Mouse (Mus musculus) midbrain, embryonic 16.5 days (tissue): ENCODE results near the gene Tmem161a. TPM values are rescaled to one million over a fixed set of nuclear protein-coding genes. Genes with fewer than 3 reads are reported as not detected.

ENCODE experiments used
- ATAC-seq: fragments of 200-750 bp; cut with Nextera tagmentation; 2 replicates; pipeline ENCODE4 v1.8.0; 2017; ENCODE audit warnings: moderate TSS enrichment
- H3K27ac ChIP-seq: fragments of 300-500 bp; sonication (generic); 2 replicates; pipeline ENCODE4 v1.5.1; 2014; ENCODE audit warnings: mild to moderate bottlenecking, low read length, mixed read lengths
- H3K27me3 ChIP-seq: fragments of 300-500 bp; sonication (generic); 2 replicates; pipeline ENCODE4 v1.6.1; 2014; ENCODE audit warnings: low read depth, low read length, mixed read lengths; ENCODE audit not compliant: control insufficient read depth, insufficient read depth
- H3K36me3 ChIP-seq: fragments of 300-500 bp; sonication (generic); 2 replicates; pipeline ENCODE4 v1.6.1; 2014; ENCODE audit warnings: mild to moderate bottlenecking, low read length, moderate library complexity, mixed read lengths; ENCODE audit not compliant: control insufficient read depth, insufficient read depth
- H3K4me1 ChIP-seq: fragments of 300-500 bp; sonication (generic); 2 replicates; pipeline ENCODE4 v1.6.1; 2014; ENCODE audit warnings: mild to moderate bottlenecking, low read length, mixed read lengths; ENCODE audit not compliant: control insufficient read depth, insufficient read depth
- H3K4me2 ChIP-seq: fragments of 300-500 bp; sonication (generic); 2 replicates; pipeline ENCODE4 v1.6.1; 2014; ENCODE audit warnings: mild to moderate bottlenecking, low read length, mixed read lengths
- H3K4me3 ChIP-seq: fragments of 300-500 bp; sonication (generic); 2 replicates; pipeline ENCODE4 v1.5.1; 2014; ENCODE audit warnings: low read depth, mild to moderate bottlenecking, low read length, moderate library complexity, mixed read lengths
- H3K9ac ChIP-seq: fragments of 300-500 bp; sonication (generic); 2 replicates; pipeline ENCODE4 v1.6.1; 2014; ENCODE audit warnings: low read depth, low read length, mixed read lengths
- H3K9me3 ChIP-seq: fragments of 300-500 bp; sonication (generic); replicated peaks from 2 replicates; pipeline ENCODE4 v1.6.1; 2014; ENCODE audit warnings: mild to moderate bottlenecking, low read length, mixed read lengths; ENCODE audit not compliant: control insufficient read depth, poor library complexity, severe bottlenecking
- WGBS: fragments of 180-500 bp; shearing (Covaris S2); extraction: QIAGEN DNeasy Blood & Tissue Kit; methylation state at CpG from one replicate; pipeline ENCODE4 v1.1.7; 2014; 5-methylcytosine and 5-hydroxymethylcytosine counted together
- polyA plus RNA-seq: library from polyadenylated mRNA; unstranded; fragments of >200 nt; fragmentation: Nextera tagmentation; extraction: Ambion mirVana; gene quantifications from 2 replicates; pipeline ENCODE4 v1.2.1, GENCODE M21; 2015

Tmem161a gene
- polyA plus RNA-seq, 1 experiment from 2014 or later, result 54.5 TPM

DNA sequence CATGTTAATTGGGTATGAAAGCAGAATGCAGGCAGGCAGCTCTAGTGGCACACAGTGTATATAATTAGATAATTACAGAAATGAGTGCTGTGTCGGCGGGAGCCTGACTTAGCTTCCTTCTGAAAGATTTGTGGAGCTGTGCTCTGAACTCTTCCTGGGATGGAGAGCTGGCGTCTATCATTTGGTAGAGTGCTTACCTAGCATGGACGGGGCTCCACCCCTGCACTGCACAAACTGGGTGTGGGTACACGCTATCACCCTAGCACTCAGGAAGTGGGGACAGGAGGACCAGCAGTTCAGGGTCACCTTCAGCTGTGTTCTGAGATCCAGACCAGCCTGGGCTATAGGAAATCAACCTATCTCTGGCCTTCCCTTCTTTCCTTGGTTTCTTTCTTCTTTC lies 1.2 kb downstream of the Tmem161a start:
- Histone ChIP-seq H3K4me1 (peaks cover 14% of the 10 kb centered on the region), H3K4me2 (peak overlapping the region; percentile 62; the same call in 1 of the 2 replicates), H3K27me3 (no peaks in the 10 kb centered on the region), H3K9me3 (no peaks in the 10 kb centered on the region), H3K9ac (no peak overlapping the region), H3K36me3 (peaks cover 5% of the 10 kb centered on the region), H3K4me3 (no peak overlapping the region), H3K27ac (no peak overlapping the region)
- 87% methylated on average over 5 of the region's 5 CpGs for WGBS
- no peak for ATAC-seq

DNA sequence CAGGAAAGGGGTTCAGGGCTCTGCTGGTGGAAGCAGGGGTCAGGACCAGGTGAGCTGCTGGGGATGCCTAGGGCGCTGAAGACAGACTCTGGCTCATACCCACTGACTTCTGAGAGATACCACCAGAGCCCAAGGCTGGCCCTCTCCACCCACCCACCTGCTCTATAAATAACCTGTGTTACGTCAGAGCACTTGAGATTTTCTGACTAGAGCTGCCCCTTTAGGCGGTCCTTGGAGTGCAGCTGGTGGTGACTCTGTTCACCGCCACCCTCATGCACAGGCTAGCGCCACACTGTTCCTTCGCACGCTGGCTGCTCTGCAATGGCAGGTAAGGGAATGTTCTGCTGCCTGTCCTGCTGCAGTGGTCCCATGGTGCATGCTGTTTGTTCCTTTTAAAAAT lies 1.9 kb downstream of the Tmem161a start:
- Histone ChIP-seq H3K4me2 (no peak overlapping the region), H3K9me3 (no peaks in the 10 kb centered on the region), H3K27ac (no peak overlapping the region), H3K27me3 (no peaks in the 10 kb centered on the region), H3K9ac (no peak overlapping the region), H3K36me3 (peaks cover 5% of the 10 kb centered on the region), H3K4me3 (no peak overlapping the region), H3K4me1 (peaks cover 14% of the 10 kb centered on the region)
- WGBS, result 88% methylated on average over 7 of the region's 7 CpGs
- no peak for ATAC-seq

DNA sequence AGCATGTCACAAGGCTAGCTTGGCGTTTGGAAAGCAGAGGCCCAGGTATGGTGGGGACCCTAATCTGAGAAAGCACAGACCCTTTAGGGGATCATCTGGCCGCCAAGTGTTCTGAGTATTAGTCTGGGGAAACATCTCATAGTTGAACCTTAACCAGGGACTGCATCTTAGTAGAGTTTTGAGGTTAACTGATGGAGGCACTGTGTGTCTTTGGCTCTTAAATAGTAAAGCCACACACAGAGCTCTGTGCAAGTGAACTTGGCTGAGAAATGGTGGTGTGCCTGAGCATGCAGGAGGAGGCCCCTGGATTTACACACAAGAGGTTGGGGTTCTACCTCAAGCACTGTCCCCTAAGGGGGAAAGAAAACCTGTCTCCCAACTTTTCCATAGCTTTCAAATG lies 6.1 kb downstream of the Tmem161a start:
- no peak for ATAC-seq
- H3K9ac ChIP-seq, result no peak overlapping the region
- H3K36me3 ChIP-seq, result peaks cover 12% of the 10 kb centered on the region
- H3K9me3 ChIP-seq, result no peaks in the 10 kb centered on the region
- no peaks in the 10 kb centered on the region for H3K27me3 ChIP-seq
- no peak overlapping the region for H3K4me2 ChIP-seq
- no peak overlapping the region for H3K27ac ChIP-seq
- H3K4me1 ChIP-seq, result peaks cover 2% of the 10 kb centered on the region; the same call in 1 of the 2 replicates
- 97% methylated on average over 2 of the region's 2 CpGs for WGBS
- H3K4me3 ChIP-seq, result no peak overlapping the region

DNA sequence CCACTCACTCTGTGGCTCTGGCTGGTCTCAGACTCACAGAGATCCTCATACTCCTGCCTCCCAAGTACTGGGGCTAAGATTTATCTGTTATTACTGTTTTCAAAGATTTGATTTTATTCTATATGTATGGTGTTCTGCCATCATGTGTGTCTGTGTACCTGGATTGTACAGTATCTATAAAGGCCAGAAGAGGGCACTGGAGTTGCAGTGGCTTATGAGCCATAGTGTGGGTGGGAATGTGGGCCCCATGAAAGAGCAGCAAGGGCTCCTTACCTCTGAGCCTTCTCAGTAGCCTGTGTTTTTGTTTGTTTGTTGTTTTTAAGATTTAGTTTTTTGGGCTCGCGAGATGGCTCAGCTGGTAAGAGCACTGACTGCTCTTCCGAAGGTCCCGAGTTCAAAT lies 6.9 kb downstream of the Tmem161a start:
- WGBS, result 94% methylated on average over 4 of the region's 4 CpGs
- H3K4me2 ChIP-seq, result no peak overlapping the region
- H3K4me1 ChIP-seq, result no peaks in the 10 kb centered on the region
- H3K9ac ChIP-seq, result no peak overlapping the region
- H3K9me3 ChIP-seq, result no peaks in the 10 kb centered on the region
- no peak overlapping the region for H3K4me3 ChIP-seq
- peaks cover 12% of the 10 kb centered on the region for H3K36me3 ChIP-seq
- H3K27me3 ChIP-seq, result no peaks in the 10 kb centered on the region
- no peak overlapping the region for H3K27ac ChIP-seq
- ATAC-seq, result no peak

DNA sequence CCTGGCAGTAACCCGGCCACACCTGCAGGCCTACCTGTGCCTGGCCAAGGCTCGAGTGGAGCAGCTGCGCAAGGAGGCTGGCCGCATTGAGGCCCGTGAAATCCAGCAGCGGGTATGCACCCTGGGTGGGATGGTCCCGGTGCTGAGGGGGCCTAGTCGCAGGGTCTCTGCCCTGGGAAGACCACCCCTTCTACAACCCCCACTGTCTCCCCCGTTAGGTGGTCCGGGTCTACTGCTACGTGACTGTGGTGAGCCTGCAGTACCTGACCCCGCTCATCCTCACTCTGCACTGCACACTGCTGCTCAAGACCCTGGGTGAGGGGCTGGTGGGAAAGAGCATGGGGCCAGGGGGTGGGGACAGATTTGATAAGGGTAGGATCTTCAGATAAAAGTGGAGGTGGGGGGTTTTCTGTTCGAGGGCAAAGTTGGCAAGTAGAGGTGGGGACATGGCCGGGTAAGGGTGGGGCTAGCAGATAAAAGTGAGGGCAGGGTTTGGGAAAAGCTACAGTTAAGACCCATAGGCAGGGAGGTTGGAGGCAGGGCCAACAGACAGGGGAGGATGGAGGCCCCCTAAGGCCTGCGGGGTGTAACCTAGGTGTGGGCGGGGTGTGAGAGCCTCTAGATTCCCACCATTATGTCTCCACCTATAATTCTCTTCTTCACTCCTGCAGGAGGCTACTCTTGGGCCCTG lies 9.2 kb downstream of the Tmem161a start:
- Histone ChIP-seq H3K4me1 (no peaks in the 10 kb centered on the region), H3K27me3 (no peaks in the 10 kb centered on the region), H3K27ac (no peak overlapping the region), H3K4me3 (no peak overlapping the region), H3K4me2 (no peak overlapping the region), H3K36me3 (peaks cover 12% of the 10 kb centered on the region), H3K9me3 (no peaks in the 10 kb centered on the region), H3K9ac (no peak overlapping the region)
- ATAC-seq, result 0 out of 2 replicates have a peak, but pooled peaks have one; percentile 20
- WGBS, result 89% methylated on average over 15 of the region's 16 CpGs

DNA sequence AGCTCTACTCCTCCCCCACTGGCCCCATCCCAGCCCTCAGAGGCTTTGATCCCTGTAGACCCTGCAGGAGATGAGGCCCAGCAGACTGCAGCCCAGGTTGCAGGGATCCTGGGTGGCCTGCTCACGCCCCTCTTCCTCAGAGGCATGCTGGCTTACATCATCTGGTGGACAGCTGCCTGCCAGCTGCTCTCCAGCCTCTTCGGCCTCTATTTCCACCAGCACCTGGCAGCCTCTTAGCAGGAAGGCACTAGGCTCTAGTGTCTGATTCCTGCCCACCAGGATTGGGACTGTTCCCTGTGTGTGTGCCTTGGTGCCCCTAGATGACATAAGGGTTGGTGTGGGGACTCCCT lies 9.7 kb downstream of the Tmem161a start:
- H3K27ac ChIP-seq, result no peak overlapping the region
- peaks cover 10% of the 10 kb centered on the region; the same call in 1 of the 2 replicates for H3K36me3 ChIP-seq
- H3K9me3 ChIP-seq, result no peaks in the 10 kb centered on the region
- H3K4me3 ChIP-seq, result no peak overlapping the region
- no peak for ATAC-seq
- no peaks in the 10 kb centered on the region for H3K4me1 ChIP-seq
- no peaks in the 10 kb centered on the region for H3K27me3 ChIP-seq
- 72% methylated on average over 2 of the region's 2 CpGs for WGBS
- H3K9ac ChIP-seq, result no peak overlapping the region
- no peak overlapping the region for H3K4me2 ChIP-seq

DNA sequence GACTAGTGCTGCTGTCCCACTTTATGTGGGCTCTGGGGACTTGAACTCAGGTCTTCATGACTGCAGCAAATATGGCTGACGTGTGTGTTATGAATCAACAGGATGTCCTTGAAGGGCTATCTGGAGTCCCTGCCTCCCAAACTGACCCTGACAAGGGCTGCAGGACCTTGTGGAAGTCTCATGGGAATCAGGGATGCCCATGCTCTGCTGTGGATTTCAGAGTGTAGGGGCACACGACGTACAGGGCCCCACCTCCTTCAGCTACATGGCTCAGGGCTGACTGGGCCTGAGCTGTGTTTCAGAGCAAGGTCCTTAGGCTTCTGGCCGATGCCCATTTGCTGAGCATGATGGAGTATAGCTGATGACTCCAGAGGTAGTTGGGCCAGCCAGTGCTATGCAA lies 11.0 kb downstream of the Tmem161a start:
- Histone ChIP-seq H3K4me3 (no peak overlapping the region), H3K4me1 (no peaks in the 10 kb centered on the region), H3K9ac (no peak overlapping the region), H3K4me2 (no peak overlapping the region), H3K36me3 (peaks cover 8% of the 10 kb centered on the region; the same call in 1 of the 2 replicates), H3K9me3 (no peaks in the 10 kb centered on the region), H3K27me3 (no peaks in the 10 kb centered on the region), H3K27ac (no peak overlapping the region)
- WGBS, result 92% methylated on average over 4 of the region's 4 CpGs
- no peak for ATAC-seq

DNA sequence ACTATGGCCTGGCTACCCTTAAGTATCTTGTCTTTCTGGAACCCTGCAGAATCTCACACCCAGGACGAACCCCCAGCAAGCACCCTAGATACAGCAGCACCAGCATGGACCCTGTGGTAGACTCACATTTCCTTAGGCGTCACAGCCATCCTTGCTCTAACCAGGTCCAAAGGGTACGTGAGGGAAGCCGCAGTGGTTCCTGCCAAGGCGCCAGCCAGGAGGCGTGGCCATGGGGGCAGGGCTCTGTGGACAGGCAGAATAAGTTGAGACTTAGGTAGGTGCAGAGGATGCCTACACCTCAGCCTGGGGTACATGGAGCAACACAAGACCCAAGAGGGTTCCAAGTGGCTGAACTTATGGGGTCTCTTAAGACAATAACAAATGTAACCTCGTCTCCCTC lies 16.6 kb downstream of the Tmem161a start:
- H3K4me2 ChIP-seq, result no peak overlapping the region
- H3K36me3 ChIP-seq, result peaks cover 6% of the 10 kb centered on the region; the same call in 1 of the 2 replicates
- no peak for ATAC-seq
- no peak overlapping the region for H3K4me3 ChIP-seq
- no peaks in the 10 kb centered on the region for H3K4me1 ChIP-seq
- H3K9ac ChIP-seq, result no peak overlapping the region
- no peaks in the 10 kb centered on the region for H3K9me3 ChIP-seq
- H3K27ac ChIP-seq, result no peak overlapping the region
- no peaks in the 10 kb centered on the region for H3K27me3 ChIP-seq
- 68% methylated on average over 7 of the region's 7 CpGs for WGBS

DNA sequence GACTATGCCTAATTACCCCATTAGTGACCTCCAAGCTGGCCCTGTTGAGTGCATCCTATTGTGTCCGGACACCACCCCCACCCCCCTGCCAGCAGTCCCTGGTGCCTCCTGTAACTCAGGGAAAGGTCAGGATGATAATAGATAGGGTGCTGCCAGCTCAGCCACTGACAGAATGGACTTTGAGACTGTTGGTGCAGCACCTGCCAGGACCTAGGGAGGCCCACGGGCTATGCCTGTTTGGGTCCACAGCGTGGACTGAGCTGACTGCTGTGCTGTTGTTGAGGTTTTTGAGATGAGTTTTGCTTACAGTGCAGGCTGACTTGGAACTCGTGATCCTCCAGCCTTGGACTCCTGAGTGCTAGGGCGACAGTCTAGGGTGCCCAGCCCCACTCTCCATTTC lies 21.1 kb downstream of the Tmem161a start:
- no peak overlapping the region for H3K4me3 ChIP-seq
- no peaks in the 10 kb centered on the region for H3K27me3 ChIP-seq
- no peaks in the 10 kb centered on the region; the same call in 1 of the 2 replicates for H3K4me1 ChIP-seq
- H3K36me3 ChIP-seq, result peaks cover 6% of the 10 kb centered on the region; the same call in 1 of the 2 replicates
- no peak overlapping the region for H3K9ac ChIP-seq
- no peak for ATAC-seq
- no peak overlapping the region for H3K4me2 ChIP-seq
- no peak overlapping the region for H3K27ac ChIP-seq
- H3K9me3 ChIP-seq, result no peaks in the 10 kb centered on the region
- 66% methylated on average over 5 of the region's 5 CpGs for WGBS
